Mouse (Mus musculus) 3T3-L1 (cell line): ENCODE data around the gene Rcan2.

Experiments
- DNase-seq: peaks from one replicate; pipeline ENCODE4 v3.0.0-alpha.2; 2015; ENCODE audit warnings: low read depth, low spot score

Gene Rcan2

GRCm38 (mm10) chr17:44020707-44021220 is 219.6 kb downstream of the Rcan2 start:
- no peak for DNase-seq

DNA sequence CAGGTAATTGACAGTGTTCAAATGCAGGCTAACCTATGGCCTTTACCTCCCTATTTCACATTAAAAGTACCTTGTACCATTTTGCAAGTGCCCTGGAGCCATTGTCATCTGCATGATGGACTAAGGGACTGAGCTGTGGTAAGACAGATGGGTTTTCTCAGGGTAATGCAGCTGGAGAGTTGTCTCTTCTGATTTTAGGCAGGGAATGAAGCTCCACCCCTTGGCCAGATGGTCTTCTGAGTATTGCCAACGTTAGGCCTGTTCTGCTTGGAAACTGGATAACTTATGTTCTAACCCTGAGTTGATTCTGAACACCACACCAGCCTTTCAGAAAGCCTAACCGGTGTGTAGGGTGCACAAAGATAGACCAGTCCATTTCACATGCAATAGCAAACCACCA is 222.7 kb downstream of the Rcan2 start:
- DNase-seq, result no peak

- no peak for DNase-seq
These were observed 223.9 kb downstream of the Rcan2 start for GRCm38 (mm10) chr17:44025011-44025410.

DNA sequence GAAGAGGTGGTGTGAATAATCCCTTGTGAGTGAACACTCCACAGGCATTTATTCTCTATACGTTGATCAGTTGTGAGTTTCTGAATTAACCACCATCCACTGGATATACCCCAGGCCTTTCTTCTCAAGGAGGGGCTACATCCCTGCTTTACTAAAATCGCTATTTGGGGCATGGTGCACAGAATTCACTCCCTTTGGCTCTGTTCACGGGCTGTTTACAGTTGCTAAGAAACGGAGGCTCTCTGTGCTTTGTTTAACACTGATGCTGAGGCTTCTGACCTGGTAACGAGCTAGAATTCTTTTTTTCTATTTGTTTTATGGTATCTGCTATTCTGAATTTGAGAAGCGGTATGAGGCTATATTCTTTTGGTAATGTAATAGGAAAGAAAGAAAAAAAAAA is 224.8 kb downstream of the Rcan2 start:
- DNase-seq, result no peak

- peak; percentile 82 for DNase-seq
These were observed 225.2 kb downstream of the Rcan2 start for GRCm38 (mm10) chr17:44026378-44026777.

DNA sequence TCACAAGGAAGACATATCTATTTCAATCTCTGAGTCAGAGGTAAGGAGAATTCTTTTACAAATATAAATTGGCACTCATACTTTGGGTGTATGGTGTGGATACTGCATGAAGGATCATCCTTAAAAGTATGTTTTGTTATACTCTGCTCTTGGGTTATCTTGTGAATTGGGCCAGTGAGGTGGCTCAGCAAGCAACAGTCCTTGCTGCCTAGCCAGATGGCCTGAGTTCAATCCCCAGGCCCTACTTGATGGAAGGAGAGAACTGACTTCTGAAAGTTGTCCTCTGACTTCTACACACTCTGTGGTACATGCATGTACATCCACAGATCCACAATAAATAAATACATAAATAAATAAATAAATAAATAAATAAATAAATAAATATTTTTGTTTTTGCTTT is 225.6 kb downstream of the Rcan2 start:
- no peak for DNase-seq

DNA sequence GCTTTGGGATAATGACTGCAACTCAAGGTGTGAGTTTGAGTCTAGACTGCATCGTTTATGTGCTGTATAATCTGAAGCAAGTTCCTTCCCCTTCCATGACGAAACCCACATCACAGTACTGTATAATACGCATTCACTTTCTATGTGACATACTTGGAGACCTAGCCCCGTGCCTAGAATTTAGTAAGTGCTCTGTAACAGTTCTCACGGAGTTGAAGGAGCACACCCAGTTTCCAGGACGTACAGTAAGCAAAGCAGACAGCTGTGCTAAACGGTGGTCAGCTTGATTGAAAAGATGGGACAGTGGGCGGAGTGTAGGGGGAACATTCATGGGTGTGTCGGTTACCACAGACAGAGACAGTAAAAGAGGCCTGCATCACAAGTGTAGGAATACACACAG is 226.2 kb downstream of the Rcan2 start:
- no peak for DNase-seq

GRCm38 (mm10) chr17:44029616-44030015 is 228.5 kb downstream of the Rcan2 start:
- DNase-seq, result peak; percentile 83

DNA sequence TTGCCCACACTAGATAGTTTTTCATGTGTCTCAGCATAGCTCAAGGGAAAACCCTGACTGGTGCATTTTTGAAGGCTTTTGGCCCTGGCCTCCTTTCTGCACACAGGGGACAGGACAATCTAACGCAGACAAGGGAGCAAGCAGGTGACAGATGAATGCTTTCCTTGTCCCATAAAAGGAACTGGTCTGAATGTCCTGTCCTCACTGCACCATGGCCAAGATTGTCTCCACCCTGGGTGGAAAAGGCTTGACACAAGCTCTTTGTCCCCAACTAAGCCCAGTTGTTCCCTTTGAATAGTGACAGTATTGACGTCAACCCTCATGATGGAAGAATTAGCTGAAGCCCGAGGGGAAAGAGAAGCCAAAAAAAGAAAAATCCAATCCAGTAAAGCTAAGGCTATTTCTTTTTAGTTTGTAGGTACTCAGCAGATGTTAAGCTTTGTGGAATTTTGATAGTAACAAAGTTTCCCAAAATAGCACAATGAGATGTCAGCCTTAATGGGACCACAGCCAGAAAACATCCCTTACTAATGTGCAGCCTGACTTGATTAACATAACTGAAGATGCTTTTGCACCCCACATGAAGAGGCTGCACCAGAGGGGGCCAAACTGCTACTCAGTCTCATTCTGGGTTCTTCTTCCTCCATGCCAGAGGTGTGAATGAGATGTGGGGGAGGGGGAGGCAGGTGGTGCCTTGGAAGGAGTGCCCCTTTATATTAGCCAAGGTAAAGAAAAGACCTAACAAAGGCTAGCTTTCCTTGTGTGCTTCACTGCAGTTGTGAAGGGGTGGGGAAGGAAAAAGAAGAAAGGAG is 229.8 kb downstream of the Rcan2 start:
- peak; percentile 76 for DNase-seq

- DNase-seq, result peak; percentile 93
These were observed 233.9 kb downstream of the Rcan2 start for GRCm38 (mm10) chr17:44035005-44035404.

DNA sequence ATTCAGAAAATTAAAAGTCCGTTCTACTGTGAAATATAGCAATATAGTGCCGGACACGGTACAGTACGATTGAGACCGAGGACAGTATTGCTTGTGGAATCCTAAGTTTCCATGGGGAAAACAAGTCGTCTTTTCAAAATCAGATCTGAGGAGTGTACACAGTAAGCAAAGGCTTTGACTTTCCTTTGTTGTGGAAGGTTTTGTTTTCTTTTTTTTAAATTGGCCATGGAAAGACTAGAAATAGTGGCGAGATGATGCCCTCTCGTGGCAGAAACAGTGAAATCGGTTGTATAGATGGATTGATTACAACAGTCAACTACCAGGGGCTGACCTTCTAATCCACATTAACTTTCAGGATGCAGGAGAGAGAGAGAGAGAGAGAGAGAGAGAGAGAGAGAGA is 237.5 kb downstream of the Rcan2 start:
- DNase-seq, result peak; percentile 82

DNA sequence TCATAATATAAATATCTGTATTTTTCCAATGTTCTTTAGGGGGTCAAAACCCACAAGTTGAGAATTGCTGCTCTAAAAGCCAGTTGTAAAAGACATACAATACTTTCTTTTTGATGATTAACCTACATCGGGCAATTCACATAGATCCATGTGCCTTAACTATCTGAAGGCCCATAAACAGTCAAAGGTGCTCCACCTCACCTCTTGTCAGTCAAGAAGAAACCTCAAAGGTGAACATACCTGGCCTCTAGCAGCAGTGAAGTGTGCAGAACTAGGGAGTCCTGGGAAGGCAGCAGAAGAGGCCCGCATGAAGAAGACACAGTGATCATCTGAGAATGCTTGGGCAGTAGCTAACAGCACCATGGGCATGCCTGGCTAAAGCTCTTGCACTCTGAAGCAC is 239.3 kb downstream of the Rcan2 start:
- DNase-seq, result no peak

GRCm38 (mm10) chr17:44042301-44042700 is 241.2 kb downstream of the Rcan2 start:
- DNase-seq, result no peak

GRCm38 (mm10) chr17:44042861-44043260 is 241.7 kb downstream of the Rcan2 start:
- no peak for DNase-seq

DNA sequence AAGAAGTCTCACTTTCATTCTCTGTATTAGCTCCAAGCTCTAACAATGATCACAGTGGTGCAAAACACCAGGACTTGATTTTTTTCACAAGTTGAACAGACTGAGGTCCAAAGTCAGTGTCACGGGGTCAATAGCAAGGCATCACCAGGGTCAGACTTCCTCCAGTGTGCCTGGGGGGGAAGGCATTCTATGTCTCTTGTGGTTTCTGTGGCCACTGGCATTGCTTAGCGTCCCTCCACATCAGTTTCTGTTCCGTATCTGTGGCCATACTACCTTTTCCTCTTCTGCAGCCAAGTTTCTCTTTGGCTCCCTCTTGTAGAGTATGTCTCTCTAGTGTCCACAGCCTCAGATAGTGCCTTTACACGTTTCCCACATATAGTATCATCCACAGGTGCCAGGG is 252.3 kb downstream of the Rcan2 start:
- DNase-seq, result no peak

DNA sequence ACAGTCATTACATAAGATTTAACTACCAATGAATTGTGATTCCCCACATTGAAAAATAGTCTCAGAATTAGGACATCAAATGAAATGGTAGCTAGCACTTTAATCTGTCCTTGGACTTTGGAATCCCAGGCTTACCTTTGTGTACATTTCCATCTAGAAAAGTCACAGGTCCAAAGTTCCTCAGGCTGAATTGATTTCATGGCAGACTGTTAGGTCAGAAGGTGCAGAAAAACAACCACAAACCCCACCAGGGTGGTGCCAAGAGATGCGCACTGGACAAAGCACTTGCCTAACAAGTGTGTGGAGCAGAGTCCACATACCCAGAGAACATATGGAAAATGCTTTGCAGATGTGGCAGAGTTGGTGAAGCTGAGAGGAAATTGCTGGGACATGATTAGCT is 256.0 kb downstream of the Rcan2 start:
- no peak for DNase-seq

DNA sequence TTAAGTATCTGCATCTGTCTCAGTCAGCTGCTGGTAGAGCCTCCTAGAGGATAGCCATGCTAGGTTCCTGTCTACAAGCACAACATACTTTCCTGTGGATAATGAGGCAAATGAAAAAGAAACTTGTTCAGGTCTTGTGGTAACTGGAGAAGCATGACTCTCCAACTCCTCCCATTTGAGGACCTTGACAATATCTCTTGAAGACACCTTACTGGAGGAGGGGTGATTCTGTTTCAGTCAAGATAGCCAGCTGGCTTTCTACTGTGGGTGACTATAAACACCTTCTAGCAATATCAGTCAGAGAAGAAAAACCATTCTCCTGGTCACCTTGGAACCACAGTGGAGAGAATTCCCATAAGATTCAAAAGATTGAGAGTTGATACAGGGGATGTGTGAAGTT is 257.0 kb downstream of the Rcan2 start:
- DNase-seq, result no peak

- peak; percentile 20 for DNase-seq
These were observed 259.6 kb downstream of the Rcan2 start for GRCm38 (mm10) chr17:44060781-44061180.

DNA sequence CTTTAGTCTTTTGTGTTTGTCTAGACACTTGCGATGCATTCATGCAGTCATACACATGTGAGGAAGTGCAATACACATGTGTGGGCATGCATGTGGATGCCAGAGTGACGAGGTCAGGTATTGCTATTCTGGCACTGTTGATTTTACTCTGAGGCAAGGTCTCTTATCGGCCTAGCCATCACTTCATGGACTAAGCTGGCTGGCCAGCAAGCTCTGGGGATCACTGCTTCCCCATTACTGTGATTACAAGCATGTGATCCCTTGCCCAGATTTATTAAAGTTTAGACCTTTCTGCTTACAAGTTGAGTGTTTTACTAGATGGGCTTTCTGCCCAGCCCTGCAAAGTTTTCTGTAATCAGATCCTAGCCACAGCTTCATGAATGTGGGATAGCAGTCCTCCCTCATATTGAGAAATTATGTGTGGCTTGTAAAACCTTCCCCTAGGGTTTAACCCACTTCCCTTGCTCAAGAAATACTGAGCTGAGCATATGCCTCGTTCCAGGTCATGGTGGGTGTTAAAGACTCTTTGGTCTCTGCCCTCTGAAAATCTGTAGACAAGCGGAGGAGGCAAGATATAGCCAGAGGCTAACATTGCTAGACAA is 260.2 kb downstream of the Rcan2 start:
- DNase-seq, result peak; percentile 59

GRCm38 (mm10) chr17:44068876-44069275 is 267.7 kb downstream of the Rcan2 start:
- DNase-seq, result no peak

- no peak for DNase-seq
These were observed 270.5 kb downstream of the Rcan2 start for GRCm38 (mm10) chr17:44071680-44072079.

GRCm38 (mm10) chr17:44075601-44076000 is 274.4 kb downstream of the Rcan2 start:
- peak; percentile 17 for DNase-seq

GRCm38 (mm10) chr17:44076051-44076680 is 275.0 kb downstream of the Rcan2 start:
- peak; percentile 69 for DNase-seq
